Mouse (Mus musculus) kidney, adult 11 months (tissue): Measurements from ENCODE around the gene Eif2b3.
A peak's percentile ranks its signal among the peaks of the same experiment; 100 is the strongest.

ENCODE experiments used
- DNase-seq: peaks from one replicate; pipeline ENCODE4 v3.0.0; 2022

Gene Eif2b3

DNA sequence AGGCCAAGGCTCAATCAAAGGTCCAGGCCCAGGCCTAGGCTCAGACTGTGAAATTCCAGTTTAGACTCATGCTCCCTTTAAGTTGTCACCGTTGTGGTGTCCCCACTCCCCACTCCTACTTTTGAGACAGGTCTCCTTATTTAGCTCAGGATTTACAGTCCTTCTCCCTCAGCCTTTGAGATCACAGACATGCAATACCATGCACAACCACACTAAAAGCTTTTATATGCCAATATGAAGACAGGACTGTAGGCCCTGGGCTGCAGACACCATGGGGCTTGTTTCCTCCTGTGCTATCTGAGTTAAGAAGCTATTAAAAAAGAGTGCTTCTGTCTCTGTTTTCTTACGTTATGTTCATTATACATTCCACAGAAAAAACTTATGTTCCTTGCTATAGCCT is 1.5 kb upstream of the Eif2b3 start:
- DNase-seq, result no peak

DNA sequence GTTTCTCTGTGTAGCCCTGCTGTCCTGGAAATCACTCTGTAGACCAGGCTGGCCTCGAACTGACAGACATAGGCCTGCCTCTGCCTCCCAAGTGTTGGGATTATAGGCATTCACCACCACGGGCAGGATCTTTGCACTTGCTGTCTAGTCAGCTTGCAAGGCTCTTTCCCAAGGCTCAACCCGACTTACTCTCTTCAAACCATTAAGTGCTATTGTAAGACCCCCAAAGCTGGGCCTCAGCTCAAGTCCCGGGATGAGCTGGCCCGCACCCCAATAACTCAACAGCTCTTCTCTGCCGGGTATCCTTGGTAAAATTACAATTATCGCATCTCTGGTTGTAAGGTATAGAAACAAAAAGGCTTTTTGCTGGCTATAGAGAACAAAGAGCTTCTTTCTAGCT is 875 bp upstream of the Eif2b3 start:
- no peak for DNase-seq

DNA sequence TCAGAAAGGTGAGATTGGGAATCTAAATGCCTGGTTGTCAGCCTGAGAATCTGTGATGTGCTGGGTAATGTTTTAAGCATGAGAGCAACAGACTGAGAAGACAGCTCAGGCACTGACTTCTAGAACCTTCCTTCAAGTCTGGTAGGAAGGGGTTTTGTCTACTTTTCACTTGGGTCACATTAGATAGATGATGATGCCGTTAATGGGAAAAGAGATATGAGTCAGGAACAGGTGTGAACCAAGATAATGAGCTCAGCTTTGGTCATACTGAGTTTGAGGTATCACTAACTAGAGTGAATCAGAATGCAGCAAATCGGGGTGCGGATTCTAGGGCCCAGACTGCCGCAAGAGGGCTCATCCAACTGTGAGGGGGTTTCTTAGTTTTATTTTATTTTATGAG is 4.3 kb downstream of the Eif2b3 start:
- no peak for DNase-seq

DNA sequence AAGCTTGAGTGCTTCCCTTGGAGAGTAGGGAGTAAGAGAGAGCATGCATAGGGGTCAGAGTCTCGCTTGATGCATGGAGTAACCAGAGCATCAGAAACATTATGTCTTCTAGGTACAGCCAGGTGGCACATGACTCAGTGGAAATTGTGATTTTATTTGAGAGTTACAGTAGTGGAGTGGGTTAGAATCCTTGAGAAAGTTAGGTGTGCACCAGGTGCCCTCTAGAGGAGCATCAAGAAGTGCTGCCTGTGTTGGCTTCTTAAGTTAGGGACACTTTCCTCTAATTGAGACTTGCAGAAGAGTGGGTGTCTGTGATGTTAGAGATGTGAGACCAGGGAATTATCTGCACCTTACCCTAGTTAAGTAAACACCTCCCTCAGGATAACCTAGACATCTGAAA is 11.9 kb downstream of the Eif2b3 start:
- DNase-seq, result no peak

DNA sequence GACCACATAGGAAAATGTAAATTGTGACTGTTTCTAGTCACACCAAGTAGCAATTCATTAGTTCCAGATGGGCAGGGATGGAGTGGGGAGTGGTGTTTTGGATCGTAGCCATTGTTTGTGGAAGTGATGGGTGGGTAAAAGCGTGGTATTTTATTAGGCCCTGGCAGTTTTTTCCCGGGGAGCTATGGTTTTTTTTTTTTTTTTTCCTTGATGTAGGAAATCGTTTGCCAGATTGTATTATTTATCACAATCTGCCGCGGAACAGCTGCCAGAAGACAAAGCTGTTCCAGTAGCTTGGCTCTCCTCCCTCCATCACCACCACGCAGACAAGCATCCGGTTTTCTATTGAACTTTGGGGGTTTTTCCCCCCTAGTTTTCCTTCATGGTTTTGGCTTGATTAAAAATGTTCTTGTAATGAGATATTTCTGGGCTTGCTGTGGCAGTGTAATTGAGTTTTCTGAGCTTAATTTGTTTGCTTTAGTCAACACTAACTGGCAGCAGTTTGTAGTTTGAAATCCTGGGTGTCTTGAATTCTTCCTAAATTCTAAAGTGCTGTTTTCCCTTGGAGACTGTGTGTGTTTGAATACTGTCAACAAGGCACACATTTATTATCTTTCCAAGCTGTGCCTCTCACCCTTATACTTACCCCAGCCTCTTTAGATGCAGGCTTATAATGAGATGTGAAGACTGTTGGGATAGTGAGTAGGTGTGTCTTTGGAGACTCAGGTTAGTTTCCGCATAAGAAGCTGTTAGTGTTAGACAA is 20.9 kb downstream of the Eif2b3 start:
- peak; percentile 23 for DNase-seq

DNA sequence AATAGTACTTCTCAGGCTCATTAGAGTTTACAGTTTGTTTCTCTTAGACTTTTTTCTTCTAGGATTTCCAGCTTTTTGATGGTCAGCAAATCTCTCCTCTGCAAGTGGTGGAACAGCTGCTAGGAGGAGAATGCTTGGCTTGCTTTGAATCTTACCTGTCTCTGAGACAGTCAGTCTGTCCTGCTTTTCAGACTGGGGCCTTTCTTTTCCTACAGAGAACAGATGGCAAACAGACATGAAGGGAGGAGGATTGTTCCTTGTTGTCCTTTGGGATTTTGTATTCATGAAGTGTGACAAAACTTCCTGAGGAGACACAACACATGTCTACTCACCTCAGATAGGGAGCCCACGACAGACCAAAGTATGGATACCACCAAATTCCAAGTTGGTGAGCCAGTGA is 21.6 kb downstream of the Eif2b3 start:
- DNase-seq, result no peak

DNA sequence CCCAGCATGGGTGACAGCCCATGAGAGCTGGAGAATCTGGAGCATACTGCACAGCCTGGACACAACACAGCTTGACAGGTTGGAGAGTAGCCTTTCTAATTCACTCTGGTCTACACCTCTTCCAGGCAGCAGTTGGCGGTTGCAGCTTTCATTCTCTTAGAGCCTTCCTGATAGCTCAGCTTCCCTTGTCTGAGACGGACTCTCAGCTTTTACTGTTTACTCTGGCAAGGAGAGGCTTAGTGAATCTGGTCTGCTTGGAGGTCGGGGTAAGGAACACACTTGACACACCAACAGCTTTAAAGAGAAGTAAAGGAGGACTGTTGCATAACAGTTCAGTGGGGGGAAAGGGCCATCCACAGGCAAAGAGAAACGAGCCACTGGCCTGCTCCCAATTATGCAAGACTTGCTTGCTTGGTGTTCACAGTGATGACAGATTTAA is 22.1 kb downstream of the Eif2b3 start:
- peak; percentile 75 for DNase-seq

DNA sequence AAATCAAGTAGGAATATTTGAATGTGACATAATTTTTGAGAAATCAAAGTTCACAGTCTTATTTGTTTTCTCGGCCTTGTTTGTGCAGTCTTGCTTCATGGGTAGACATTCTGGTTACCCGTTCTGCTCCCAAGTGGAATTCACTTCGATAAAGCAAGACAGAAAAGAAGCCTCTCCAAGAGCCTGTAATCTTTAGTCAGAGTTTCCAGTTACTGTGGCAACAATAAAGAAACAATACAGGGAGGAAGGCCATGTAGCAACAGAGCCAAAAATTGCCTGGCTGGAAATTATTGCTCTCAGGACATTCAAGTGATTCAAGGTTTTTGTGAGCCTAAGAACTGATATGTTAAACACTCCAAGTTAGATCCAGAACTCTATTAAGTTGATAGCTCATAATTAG is 29.6 kb downstream of the Eif2b3 start:
- no peak for DNase-seq

DNA sequence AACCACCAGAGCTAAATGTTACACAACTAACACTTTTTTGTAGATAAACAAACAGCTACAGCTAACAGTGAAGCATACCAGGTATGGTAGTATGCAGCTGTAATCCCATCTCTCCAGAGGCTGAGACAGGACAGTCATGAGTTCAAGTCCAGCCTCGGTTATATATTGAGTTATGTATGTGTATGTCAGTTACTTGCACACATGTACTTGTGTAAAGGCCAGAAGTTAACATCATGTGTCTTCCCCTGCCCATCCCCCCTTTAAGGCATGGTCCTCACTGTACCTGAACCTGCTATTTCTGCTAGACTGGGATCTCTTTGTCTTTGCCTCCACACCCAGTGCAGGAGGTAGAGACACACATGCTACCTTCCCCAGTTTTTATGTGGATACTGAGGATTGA is 30.3 kb downstream of the Eif2b3 start:
- DNase-seq, result no peak

DNA sequence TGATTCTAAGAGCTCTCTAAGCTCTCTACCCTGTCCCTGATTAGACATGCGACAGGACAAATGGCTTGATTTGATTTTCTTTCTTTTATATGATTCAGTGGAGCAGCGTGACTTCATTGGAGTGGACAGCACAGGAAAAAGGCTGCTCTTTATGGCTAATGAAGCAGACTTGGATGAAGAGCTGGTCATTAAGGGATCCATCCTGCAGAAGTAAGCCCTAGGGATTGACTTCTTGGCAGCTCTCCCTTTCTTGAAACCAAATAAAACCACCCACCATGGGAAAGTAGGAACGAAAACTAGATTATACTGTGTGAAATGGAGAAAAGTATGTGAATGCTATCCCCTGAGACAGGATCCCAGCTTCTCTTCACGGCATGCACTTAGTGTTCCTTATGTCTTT is 33.4 kb downstream of the Eif2b3 start:
- DNase-seq, result no peak

DNA sequence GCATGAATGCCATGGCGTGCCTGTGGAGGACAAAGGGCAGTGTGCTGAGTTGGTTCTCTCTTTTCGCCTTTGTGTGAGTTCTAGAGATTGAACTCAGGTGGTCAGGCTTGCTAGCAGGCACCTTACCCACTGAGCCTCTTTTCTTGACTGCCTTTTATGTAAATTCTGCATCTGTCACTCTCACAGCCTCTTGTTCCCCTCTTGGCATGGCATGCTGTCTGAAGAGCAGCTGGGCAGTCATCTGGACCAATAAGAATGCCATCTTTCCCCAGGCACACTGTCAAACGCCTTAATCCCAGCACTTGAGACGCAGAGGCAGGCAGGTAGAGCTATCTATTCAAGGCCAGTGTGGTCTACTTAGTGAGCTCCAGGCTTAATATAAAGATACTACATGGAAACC is 34.8 kb downstream of the Eif2b3 start:
- no peak for DNase-seq

DNA sequence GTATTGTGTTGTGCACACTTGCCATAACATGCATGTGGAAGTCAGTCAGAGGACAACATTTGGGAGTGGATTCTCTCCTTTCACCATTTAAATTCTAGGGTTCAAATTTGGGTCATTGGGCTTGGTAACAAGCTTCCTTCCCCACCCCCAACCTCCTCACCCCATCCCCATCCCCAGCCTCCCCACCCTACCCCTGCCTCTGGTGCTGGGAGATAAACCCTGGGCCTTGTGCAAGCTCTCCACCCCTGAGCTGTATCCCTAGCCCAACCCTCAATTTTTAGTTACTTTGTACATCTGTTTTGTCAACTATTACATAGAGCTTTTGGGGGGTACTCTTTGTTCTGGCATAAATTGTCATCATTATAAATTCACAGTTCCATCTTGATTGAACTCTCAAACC is 36.9 kb downstream of the Eif2b3 start:
- DNase-seq, result no peak

DNA sequence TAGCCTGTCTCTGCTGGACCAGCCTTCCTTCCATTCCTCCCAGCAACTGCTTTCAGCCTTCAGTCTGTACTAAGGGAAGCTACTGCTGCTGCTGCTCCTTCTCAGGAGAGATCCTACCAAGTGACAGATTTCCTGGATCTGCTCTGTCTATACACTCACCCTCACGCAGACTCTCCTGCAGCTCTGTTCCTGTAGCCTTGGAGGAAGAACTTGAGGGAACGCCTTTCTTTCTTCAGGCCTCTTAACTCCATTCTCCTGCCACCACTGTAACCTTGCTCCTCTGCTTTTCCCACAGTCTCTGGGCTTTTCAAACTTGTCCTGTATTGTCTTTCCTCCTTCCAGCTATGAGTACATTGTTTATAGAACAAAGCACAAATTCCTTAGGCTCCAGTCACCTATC is 37.3 kb downstream of the Eif2b3 start:
- DNase-seq, result no peak

DNA sequence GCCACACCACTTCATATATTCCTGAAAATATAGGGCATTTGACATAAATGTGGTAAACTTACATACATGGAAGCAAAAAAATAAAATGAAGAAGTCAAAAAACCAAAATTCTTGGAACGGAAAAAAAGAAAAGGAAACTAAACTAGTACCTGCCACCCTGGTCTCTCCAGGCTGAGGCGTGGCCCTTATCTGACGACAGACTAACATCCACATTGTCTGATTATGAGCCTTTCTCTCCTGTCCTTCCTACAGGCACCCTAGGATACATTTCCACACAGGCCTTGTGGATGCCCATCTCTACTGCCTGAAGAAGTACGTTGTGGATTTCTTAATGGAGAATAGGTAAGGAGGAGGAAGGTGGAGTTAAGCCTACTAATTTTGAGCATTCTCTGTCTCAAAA is 39.3 kb downstream of the Eif2b3 start:
- DNase-seq, result no peak

DNA sequence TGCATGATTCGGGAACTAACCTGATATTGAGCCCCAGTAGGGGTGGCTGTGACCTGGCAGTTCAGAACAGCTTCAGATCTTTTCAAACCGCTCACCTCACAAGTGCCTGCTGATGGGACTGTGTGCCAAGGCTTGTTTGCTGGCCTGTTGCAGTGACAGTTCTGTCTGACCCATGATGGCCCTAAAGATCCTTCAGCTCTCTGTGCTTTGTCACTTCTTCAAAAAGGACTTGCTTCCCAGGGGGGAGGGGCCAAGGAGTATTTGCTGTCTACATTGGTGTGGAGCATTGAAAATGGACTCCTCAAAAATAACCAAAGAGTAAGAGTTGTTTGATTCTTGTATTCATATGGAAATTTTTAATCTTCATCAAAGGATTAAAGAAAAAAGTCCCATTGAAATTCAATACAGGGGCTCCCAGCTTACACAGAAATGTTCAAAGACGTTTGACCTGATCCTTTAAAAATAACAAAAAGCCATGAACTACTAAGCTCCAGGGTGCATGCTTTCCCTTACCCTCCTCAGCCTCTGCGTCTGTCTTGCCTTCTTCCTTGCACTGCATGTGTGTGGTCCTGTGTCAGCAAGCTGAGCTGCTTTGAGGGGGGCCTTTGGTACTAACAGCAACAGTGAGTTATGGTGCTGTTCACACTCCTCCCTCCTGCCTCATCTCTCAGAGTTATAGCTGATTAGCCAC is 43.6 kb downstream of the Eif2b3 start:
- no peak for DNase-seq

DNA sequence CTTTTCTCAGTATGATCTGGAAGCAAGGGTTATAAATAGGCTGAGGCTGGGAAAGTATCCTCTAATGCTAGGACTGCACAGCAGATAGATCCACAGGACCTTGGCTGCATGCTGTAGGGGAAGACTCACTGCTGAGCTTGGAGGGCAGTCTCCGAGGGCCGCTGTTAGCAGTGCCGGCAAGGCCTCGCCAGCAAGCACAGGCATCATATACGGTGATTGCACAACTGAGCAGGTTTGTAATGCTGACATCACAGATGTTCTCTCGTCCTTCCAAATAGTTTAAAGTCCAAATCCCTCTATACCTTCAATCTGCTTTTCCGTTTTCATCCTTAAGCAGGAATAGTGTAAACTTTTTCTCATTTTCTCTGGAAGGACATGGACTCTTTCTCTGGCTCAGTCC is 48.8 kb downstream of the Eif2b3 start:
- no peak for DNase-seq

DNA sequence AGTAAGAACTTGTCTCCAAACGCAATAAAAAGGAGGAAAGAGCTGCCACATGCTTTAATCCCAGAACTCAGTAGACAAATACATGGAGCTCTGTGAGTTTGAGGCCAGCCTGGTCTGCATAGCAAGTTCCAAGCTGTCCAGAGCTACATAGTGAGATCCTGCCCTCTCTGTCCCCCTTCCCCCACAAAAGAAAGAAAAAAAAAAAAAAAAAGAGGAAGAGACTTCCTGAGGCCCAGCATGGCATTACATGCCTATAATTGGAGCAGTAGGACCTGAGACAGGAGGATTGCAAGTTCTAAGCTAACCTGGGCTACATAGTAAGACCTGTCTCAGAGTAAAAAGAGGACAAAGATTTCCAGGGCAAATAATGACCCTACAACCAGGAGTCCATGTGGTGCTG is 50.4 kb downstream of the Eif2b3 start:
- no peak for DNase-seq

DNA sequence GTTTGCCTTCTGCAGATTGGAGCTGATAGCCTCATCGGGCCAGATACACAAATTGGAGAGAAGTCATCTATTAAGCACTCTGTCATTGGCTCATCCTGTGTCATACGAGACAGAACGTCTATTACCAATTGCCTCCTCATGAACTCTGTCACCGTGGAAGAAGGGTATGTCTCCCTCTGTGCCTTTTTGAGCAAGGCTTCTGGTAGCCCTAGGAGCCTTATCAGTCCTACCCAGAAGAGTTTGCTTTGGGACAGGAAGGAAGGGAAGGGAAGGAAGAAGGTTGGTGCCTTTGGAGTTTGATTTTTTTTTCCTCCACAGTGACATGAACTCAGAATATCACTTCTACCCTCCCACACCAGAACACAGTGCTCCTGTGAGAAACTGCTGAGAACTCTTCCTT is 51.4 kb downstream of the Eif2b3 start:
- DNase-seq, result no peak

DNA sequence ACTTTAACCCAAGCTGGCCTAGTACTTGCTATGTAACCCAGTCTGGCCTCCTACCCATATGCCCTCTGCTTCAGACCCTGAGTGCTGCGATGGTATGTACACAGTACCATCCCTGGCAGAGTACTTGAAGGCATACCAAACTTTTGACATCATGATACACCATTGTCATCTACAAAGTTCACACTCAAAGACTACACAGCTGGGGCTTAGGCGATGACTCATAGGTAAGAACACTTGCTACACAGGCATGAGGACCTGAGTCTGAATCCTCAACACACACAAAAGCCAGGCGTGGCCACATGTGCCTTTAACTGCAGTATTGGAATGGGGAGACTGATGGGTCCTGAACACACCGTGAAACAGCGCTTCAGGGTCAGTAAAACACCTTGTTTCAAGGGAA is 52.0 kb downstream of the Eif2b3 start:
- DNase-seq, result no peak

DNA sequence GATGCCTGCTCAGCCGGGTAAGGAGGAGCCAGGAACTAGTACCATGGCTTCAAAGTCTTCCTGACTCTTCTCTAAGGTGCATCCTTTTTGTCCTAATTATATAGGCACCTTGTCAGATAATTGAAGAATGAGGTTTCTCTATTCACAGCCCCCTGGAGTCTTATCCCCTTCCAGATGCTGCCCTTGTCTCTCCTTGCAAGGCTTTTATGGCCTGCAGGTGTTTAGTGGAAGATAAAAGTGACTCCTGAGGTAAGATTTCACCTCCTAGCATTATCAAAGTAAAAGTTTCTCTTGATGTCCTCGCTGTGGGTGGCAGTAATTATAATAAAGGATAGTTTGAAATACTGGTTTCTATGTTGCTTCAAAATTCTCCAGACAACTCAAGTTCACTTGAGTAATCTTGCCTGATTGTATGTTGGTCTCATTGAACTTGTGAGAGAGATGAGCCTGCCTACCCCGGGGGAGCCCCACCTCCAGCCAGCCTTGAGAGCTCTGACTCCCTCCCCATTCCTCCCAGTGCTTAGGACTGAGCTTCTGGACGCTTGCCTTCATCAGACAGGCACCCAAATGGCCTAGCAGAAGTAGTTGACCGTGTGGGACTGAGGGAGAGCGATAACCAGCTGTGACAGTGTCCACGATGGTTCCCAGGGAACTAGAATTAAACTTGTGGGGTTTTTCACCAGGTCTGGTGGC is 68.9 kb downstream of the Eif2b3 start:
- DNase-seq, result no peak

DNA sequence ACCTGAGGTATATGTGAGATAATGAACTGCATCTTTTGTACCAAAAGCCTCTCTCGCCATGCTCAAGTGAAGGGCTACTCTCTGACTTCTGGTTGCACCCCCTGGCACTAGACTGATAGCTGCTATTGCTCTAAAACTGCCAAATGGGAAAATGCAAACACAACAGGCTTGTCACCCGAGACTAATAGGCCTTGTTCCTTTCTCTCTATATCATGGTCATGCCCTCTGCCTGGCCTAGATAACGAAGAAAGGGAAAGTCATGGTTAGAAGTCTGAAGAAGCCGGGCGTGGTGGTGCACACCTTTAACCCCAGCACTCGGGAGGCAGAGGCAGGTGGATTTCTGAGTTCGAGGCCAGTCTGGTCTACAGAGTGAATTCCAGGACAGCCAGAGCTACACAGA is 71.4 kb downstream of the Eif2b3 start:
- DNase-seq, result no peak

DNA sequence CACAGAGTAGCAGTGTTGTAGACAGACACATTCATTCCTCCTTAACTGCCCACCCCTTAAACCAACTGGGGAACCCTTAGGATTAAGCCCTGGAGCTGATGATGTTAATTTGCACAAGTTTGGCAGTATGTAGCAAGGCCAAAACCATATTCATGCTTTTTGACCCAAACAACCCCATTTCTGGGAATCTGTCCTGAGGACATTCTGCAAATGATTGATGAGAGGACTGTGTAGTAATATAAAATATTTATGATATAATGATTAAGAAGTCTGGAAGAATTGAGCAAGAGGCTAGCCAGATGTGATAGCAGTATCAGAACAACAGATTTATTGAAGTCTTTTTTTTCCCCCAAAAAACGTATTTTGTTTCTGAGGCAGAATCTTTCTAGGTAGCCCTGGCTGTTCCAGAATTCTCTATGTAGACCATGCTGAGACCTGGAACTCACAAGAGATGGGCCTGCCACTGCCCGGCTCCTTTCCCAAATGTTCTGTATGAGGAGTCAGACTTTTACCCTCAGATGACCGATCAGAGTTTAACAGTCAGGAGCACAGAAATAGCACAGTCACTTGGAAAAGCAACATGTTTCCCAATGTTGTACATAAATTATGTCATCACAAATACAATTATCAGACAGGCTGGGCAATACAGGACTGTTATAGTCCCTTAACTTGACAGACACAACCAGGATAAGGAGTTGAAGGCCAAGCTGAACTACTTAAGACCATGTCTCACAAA is 75.6 kb downstream of the Eif2b3 start:
- no peak for DNase-seq
